Mouse (Mus musculus) CH12.LX (cell line): ENCODE data around the gene Tspan33. TPM values are rescaled to one million over a fixed set of nuclear protein-coding genes. Genes with fewer than 3 reads are reported as not detected.

Experiments used
- DNase-seq: peaks from one replicate; pipeline ENCODE4 v3.0.0-alpha.2; 2013; ENCODE audit errors: extremely low read depth
- H3K27ac ChIP-seq: 2 replicates; pipeline ENCODE4 v1.5.1; 2012; ENCODE audit warnings: low read depth, mild to moderate bottlenecking, control low read depth, moderate library complexity; ENCODE audit not compliant: insufficient read depth
- H3K27me3 ChIP-seq: replicated peaks from 2 replicates; pipeline ENCODE3; 2012; ENCODE audit warnings: inconsistent platforms
- H3K36me3 ChIP-seq, 2 experiments: replicated peaks in 1 of 2; 2 replicates each; pipeline versions ENCODE3 to v1.6.1; 2012; ENCODE audit warnings: inconsistent platforms in 1 of 2, low read length in 1 of 2, mild to moderate bottlenecking in 1 of 2, mixed read lengths in 1 of 2, moderate library complexity in 1 of 2; ENCODE audit not compliant: control insufficient read depth in 1 of 2, insufficient read depth in 1 of 2
- H3K4me1 ChIP-seq, 2 experiments: 2 replicates each; pipeline ENCODE4 v1.6.1; 2012; ENCODE audit warnings: inconsistent platforms in 1 of 2, moderate library complexity in 1 of 2; ENCODE audit not compliant: insufficient read depth in 2 of 2, control insufficient read depth in 1 of 2
- H3K4me2 ChIP-seq: 2 replicates; pipeline ENCODE4 v1.6.1; 2012; ENCODE audit warnings: low read depth, mild to moderate bottlenecking, control low read depth; ENCODE audit not compliant: poor library complexity, insufficient read depth, severe bottlenecking
- H3K4me3 ChIP-seq, 3 experiments: fragments of 150-350 bp in 1 of 3; sonication (generic) in 1 of 3; replicated peaks in 1 of 3; 2 replicates each; pipeline versions ENCODE3 to v1.5.1; 2011 to 2012; ENCODE audit warnings: low read depth in 2 of 3, low read length in 2 of 3, mild to moderate bottlenecking in 2 of 3, moderate library complexity in 2 of 3, control low read depth in 1 of 3, improper control_type of control experiment in 1 of 3, inconsistent platforms in 1 of 3, mixed read lengths in 1 of 3; ENCODE audit not compliant: poor library complexity in 1 of 3
- H3K79me2 ChIP-seq: replicated peaks from 2 replicates; pipeline ENCODE4 v1.6.1; 2012; ENCODE audit warnings: mild to moderate bottlenecking, moderate library complexity; ENCODE audit not compliant: control insufficient read depth, poor library complexity, insufficient read depth, severe bottlenecking; ENCODE audit errors: extremely low read depth
- H3K9ac ChIP-seq: 2 replicates; pipeline ENCODE4 v1.6.1; 2012; ENCODE audit warnings: low read depth, mild to moderate bottlenecking, control low read depth, moderate library complexity; ENCODE audit not compliant: insufficient read depth
- H3K9me3 ChIP-seq: replicated peaks from 2 replicates; pipeline ENCODE3; 2012; ENCODE audit warnings: low read length, inconsistent platforms, mixed read lengths
- BHLHE40 ChIP-seq: IDR thresholded peaks from 2 replicates; pipeline ENCODE4 v1.6.1; 2011; ENCODE audit warnings: mild to moderate bottlenecking, low read depth, low read length, improper control_type of control experiment
- CHD1 ChIP-seq: IDR thresholded peaks from 2 replicates; pipeline ENCODE4 v1.6.1; 2012; ENCODE audit warnings: low read depth, low read length, improper control_type of control experiment, inconsistent platforms
- CHD2 ChIP-seq: IDR thresholded peaks from 2 replicates; pipeline ENCODE4 v1.6.1; 2011; ENCODE audit warnings: low read length, improper control_type of control experiment
- E2F4 ChIP-seq: IDR thresholded peaks from 2 replicates; pipeline ENCODE4 v1.6.1; 2011; ENCODE audit warnings: low read depth, low read length, improper control_type of control experiment; ENCODE audit not compliant: insufficient replicate concordance
- ELF1 ChIP-seq: IDR thresholded peaks from 2 replicates; pipeline ENCODE4 v1.6.1; 2014; ENCODE audit warnings: low read depth, mild to moderate bottlenecking, inconsistent platforms, low read length, improper control_type of control experiment
- ETS1 ChIP-seq: conservative IDR thresholded peaks from 2 replicates; pipeline ENCODE4 v1.6.1; 2012; ENCODE audit warnings: low read depth, mild to moderate bottlenecking, inconsistent platforms, low read length, improper control_type of control experiment, moderate library complexity
- HCFC1 ChIP-seq: IDR thresholded peaks from 2 replicates; pipeline ENCODE4 v1.6.1; 2012; ENCODE audit warnings: low read depth, mild to moderate bottlenecking, inconsistent platforms, low read length, improper control_type of control experiment
- JUN ChIP-seq: IDR thresholded peaks from 2 replicates; pipeline ENCODE4 v1.6.1; 2011; ENCODE audit warnings: low read depth, mild to moderate bottlenecking, low read length, improper control_type of control experiment, moderate library complexity; ENCODE audit not compliant: insufficient read depth
- JUND ChIP-seq: conservative IDR thresholded peaks from 2 replicates; pipeline ENCODE4 v1.6.1; 2011; ENCODE audit warnings: low read depth, low read length, improper control_type of control experiment
- KAT2A ChIP-seq: IDR thresholded peaks from 2 replicates; pipeline ENCODE4 v1.6.1; 2012; ENCODE audit warnings: low read length, improper control_type of control experiment, inconsistent platforms; ENCODE audit not compliant: insufficient replicate concordance
- MAX ChIP-seq: IDR thresholded peaks from 2 replicates; pipeline ENCODE4 v1.6.1; 2011; ENCODE audit warnings: low read length, improper control_type of control experiment
- MAZ ChIP-seq: IDR thresholded peaks from 2 replicates; pipeline ENCODE4 v1.6.1; 2012; ENCODE audit warnings: low read depth, mild to moderate bottlenecking, inconsistent platforms, low read length, improper control_type of control experiment, moderate library complexity
- MEF2A ChIP-seq: IDR thresholded peaks from 2 replicates; pipeline ENCODE4 v1.6.1; 2014; ENCODE audit warnings: low read depth, mild to moderate bottlenecking, inconsistent platforms, low read length, improper control_type of control experiment, borderline replicate concordance
- MXI1 ChIP-seq: IDR thresholded peaks from 2 replicates; pipeline ENCODE4 v1.6.1; 2011; ENCODE audit warnings: mild to moderate bottlenecking, low read depth, low read length, improper control_type of control experiment
- NELFE ChIP-seq: IDR thresholded peaks from 2 replicates; pipeline ENCODE4 v1.6.1; 2011; ENCODE audit warnings: low read depth, low read length, improper control_type of control experiment
- POLR2A ChIP-seq: IDR thresholded peaks from 2 replicates; pipeline ENCODE4 v1.6.1; 2011; ENCODE audit warnings: low read depth, mild to moderate bottlenecking, improper control_type of control experiment, low read length
- POLR2AphosphoS2 ChIP-seq: IDR thresholded peaks from 2 replicates; pipeline ENCODE4 v1.6.1; 2011; ENCODE audit warnings: low read depth, low read length, improper control_type of control experiment
- RAD21 ChIP-seq: IDR thresholded peaks from 2 replicates; pipeline ENCODE4 v1.6.1; 2011; ENCODE audit warnings: low read depth, mild to moderate bottlenecking, low read length, improper control_type of control experiment, moderate library complexity
- RCOR1 ChIP-seq: conservative IDR thresholded peaks from 2 replicates; pipeline ENCODE4 v1.6.1; 2012; ENCODE audit warnings: low read depth, mild to moderate bottlenecking, inconsistent platforms, low read length, improper control_type of control experiment
- SIN3A ChIP-seq: IDR thresholded peaks from 2 replicates; pipeline ENCODE4 v1.6.1; 2012; ENCODE audit warnings: low read length, improper control_type of control experiment, inconsistent platforms
- SMC3 ChIP-seq: IDR thresholded peaks from 2 replicates; pipeline ENCODE4 v1.6.1; 2011; ENCODE audit warnings: low read depth, low read length, improper control_type of control experiment
- TBP ChIP-seq: conservative IDR thresholded peaks from 2 replicates; pipeline ENCODE4 v1.6.1; 2011; ENCODE audit warnings: low read depth, low read length, improper control_type of control experiment
- USF1 ChIP-seq: IDR thresholded peaks from 2 replicates; pipeline ENCODE4 v1.6.1; 2014; ENCODE audit warnings: low read depth, mild to moderate bottlenecking, inconsistent platforms, low read length, improper control_type of control experiment
- ZC3H11A ChIP-seq: IDR thresholded peaks from 2 replicates; pipeline ENCODE4 v1.6.1; 2012; ENCODE audit warnings: low read depth, mild to moderate bottlenecking, inconsistent platforms, low read length, improper control_type of control experiment
- ZMIZ1 ChIP-seq: IDR thresholded peaks from 2 replicates; pipeline ENCODE4 v1.6.1; 2012; ENCODE audit warnings: low read depth, mild to moderate bottlenecking, inconsistent platforms, low read length, improper control_type of control experiment
- dilution Hi-C: fragments of 300-500 bp; cut with MboI; formaldehyde crosslinking; loops from 2 replicates; pipeline ENCODE4 v1.14.3; 2020; ENCODE audit warnings: low sequenced_read_pairs; ENCODE audit not compliant: extremely low pct_unique_long_range_greater_than_20kb, extremely low pct_ligation_motif_present
- in situ Hi-C: fragments of 300-500 bp; cut with MboI; formaldehyde crosslinking; loops from 3 replicates; pipeline ENCODE4 v1.14.3; 2019; ENCODE audit warnings: low sequenced_read_pairs, low pct_ligation_motif_present, low pct_unique_long_range_greater_than_20kb, mixed read lengths
- polyA plus RNA-seq: library from polyadenylated mRNA; unstranded; fragments of >175 nt; gene quantifications from 2 replicates; pipeline ENCODE4 v1.2.1, GENCODE M21; 2012; ENCODE audit warnings: low read depth; ENCODE audit not compliant: insufficient read length
- total RNA-seq, 2 experiments: library from RNA; depleted of rRNA; stranded (reverse); fragments of 300-350 nt in 1 of 2; fragments of >200 nt in 1 of 2; gene quantifications; 2 replicates each; pipeline ENCODE4 v1.2.3; 2012 to 2014

Tspan33 gene
- total and polyA plus RNA-seq, 3 experiments = 8.5 to 12.2 (median 10.4) TPM

GRCm38 (mm10) chr6:29660662-29661307 lies 33.2 kb upstream of the Tspan33 start:
- no peak overlapping the region for H3K4me3 ChIP-seq
- no peaks in the 10 kb centered on the region for H3K4me1 ChIP-seq
- dilution Hi-C loops = no loop called here
- DNase-seq = no peak
- in situ Hi-C loops = no loop called here
- H3K9me3 ChIP-seq = peaks cover 5% of the 10 kb centered on the region
- H3K79me2 ChIP-seq = no peaks in the 10 kb centered on the region
- no peak overlapping the region for H3K4me2 ChIP-seq
- H3K27me3 ChIP-seq = no peaks in the 10 kb centered on the region
- TF ChIP-seq ETS1 = no peak
- no peak for TF ChIP-seq ZMIZ1
- TF ChIP-seq ELF1 = no peak
- TF ChIP-seq USF1 = no peak
- TF ChIP-seq MAZ = no peak
- TF ChIP-seq MEF2A = no peak
- TF ChIP-seq ZC3H11A = no peak
- no peak for TF ChIP-seq E2F4
- TF ChIP-seq MAX = no peak
- no peak for TF ChIP-seq SMC3
- TF ChIP-seq KAT2A = no peak
- no peak for TF ChIP-seq SIN3A
- no peak for TF ChIP-seq RAD21
- TF ChIP-seq TBP = no peak
- TF ChIP-seq JUN = no peak
- no peak for TF ChIP-seq MXI1
- TF ChIP-seq CHD1 = no peak
- no peak for TF ChIP-seq CHD2
- no peak for TF ChIP-seq POLR2AphosphoS2
- TF ChIP-seq HCFC1 = no peak
- H3K27ac ChIP-seq = no peak overlapping the region
- no peak overlapping the region for H3K9ac ChIP-seq
- no peaks in the 10 kb centered on the region for H3K36me3 ChIP-seq

GRCm38 (mm10) chr6:29667266-29667665 lies 26.8 kb upstream of the Tspan33 start:
- H3K4me2 ChIP-seq = no peak overlapping the region
- in situ Hi-C loops (no loop called here), dilution Hi-C loops (no loop called here)
- no peak overlapping the region for H3K9ac ChIP-seq
- no peak overlapping the region for H3K27ac ChIP-seq
- no peaks in the 10 kb centered on the region for H3K27me3 ChIP-seq
- H3K4me1 ChIP-seq = no peaks in the 10 kb centered on the region
- H3K79me2 ChIP-seq = no peaks in the 10 kb centered on the region
- no peak overlapping the region for H3K4me3 ChIP-seq
- DNase-seq = no peak
- H3K36me3 ChIP-seq = no peaks in the 10 kb centered on the region
- peaks cover 5% of the 10 kb centered on the region for H3K9me3 ChIP-seq
- TF ChIP-seq SIN3A (no peak), RCOR1 (no peak), BHLHE40 (no peak), KAT2A (no peak), POLR2A (no peak), HCFC1 (no peak), MAZ (no peak), JUND (no peak), NELFE (no peak)
